Mouse (Mus musculus): ENCODE measurements around the gene 2010111I01Rik.

DNA sequence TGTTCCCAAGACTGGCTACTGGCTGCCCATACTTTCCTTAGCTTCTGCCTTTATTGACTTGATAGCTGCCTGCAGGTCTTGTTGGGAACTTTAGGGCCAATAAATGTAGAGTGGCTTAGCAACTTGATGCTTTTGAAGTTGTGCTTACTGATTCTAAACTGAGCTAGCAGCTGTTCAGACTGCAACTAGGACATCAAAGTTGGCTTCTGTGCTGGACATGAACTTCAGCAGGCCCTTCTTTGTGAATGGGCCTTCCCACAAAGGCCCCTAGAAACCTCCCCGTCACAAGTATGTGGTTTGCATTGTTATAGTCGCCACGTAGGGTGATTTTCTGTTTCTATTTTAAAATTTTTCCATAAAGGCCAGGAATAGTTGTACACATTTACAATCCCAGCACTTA is 19.8 kb downstream of the 2010111I01Rik start:
- TF ChIP-seq POLR2A (IDR thresholded peaks at IDR 0.05; ENCODE audit: low read depth, low read length): no peak
- no peak for TF ChIP-seq USF1 (IDR thresholded peaks at IDR 0.05; ENCODE audit: low read depth, low read length)
- no peak for TF ChIP-seq ZC3H11A (IDR thresholded peaks at IDR 0.05; ENCODE audit: low read depth, low read length)
- TF ChIP-seq PAX5 (IDR thresholded peaks at IDR 0.05; ENCODE audit: low read length): no peak
- no peak for TF ChIP-seq UBTF (IDR thresholded peaks at IDR 0.05; ENCODE audit: low read depth, low read length)
- TF ChIP-seq MAX (IDR thresholded peaks at IDR 0.05; ENCODE audit: low read length): no peak
- no peak for TF ChIP-seq ZKSCAN1 (IDR thresholded peaks at IDR 0.05; ENCODE audit: borderline replicate concordance, low read depth, low read length)
- TF ChIP-seq ZNF384 (IDR thresholded peaks at IDR 0.05; ENCODE audit: low read depth, low read length): no peak
- no peak for TF ChIP-seq ETS1 (conservative IDR thresholded peaks at IDR 0.05; ENCODE audit: low read depth, low read length)
- no peak for TF ChIP-seq CTCF (conservative IDR thresholded peaks at IDR 0.05 in 1 of 2, IDR thresholded peaks at IDR 0.05 in 1 of 2; ENCODE audit: low read depth in 2 of 2, low read length in 2 of 2)
- no peak for TF ChIP-seq EP300 (IDR thresholded peaks at IDR 0.05; ENCODE audit: low read length)
- no peak for TF ChIP-seq E2F4 (IDR thresholded peaks at IDR 0.05; ENCODE audit: insufficient replicate concordance, low read depth, low read length)

All from CH12.LX (cell line).